Mouse (Mus musculus): ENCODE data around the gene Cel. TPM values are rescaled to one million over a fixed set of nuclear protein-coding genes. Genes with fewer than 3 reads are reported as not detected.
A peak's percentile ranks its signal among the peaks of the same experiment; 100 is the strongest.

Gene Cel
- polyA plus RNA-seq, 1 experiment: not detected

- Histone ChIP-seq H3K36me3 (replicated peaks; ENCODE audit: low read length) (no peaks in the 10 kb centered on the region), H3K4me1 (peaks cover 86% of the 10 kb centered on the region)
- TF ChIP-seq GATA1 (IDR thresholded peaks at IDR 0.05; ENCODE audit: borderline replicate concordance, low read length) (no peak), FLI1 (IDR thresholded peaks at IDR 0.05; ENCODE audit: low read length) (no peak)
These were observed 38.8 kb downstream of the Cel start for GRCm38 (mm10) chr2:28524406-28524805.

GRCm38 (mm10) chr2:28523643-28524117 lies 39.5 kb downstream of the Cel start:
- Histone ChIP-seq H3K9me3 (no peaks in the 10 kb centered on the region), H3K36me3 (replicated peaks; ENCODE audit: low read length) (no peaks in the 10 kb centered on the region), H3K27me3 (replicated peaks) (peaks cover 27% of the 10 kb centered on the region), H3K4me1 (peaks cover 81% of the 10 kb centered on the region), H3K4me3 (replicated peaks) (peak overlapping the region; percentile 83)
- no peak for TF ChIP-seq FLI1 (IDR thresholded peaks at IDR 0.05; ENCODE audit: low read length)
- TF ChIP-seq GATA1 (IDR thresholded peaks at IDR 0.05; ENCODE audit: borderline replicate concordance, low read length): no peak

More at GRCm38 (mm10) chr2:28524406-28524805, 38.8 kb downstream of the Cel start:
- Histone ChIP-seq H3K4me3 (replicated peaks) (peak overlapping the region; percentile 68), H3K9me3 (no peaks in the 10 kb centered on the region), H3K27me3 (replicated peaks) (peaks cover 24% of the 10 kb centered on the region)

- Histone ChIP-seq H3K27me3 (replicated peaks) (peaks cover 22% of the 10 kb centered on the region), H3K36me3 (replicated peaks; ENCODE audit: low read length) (no peaks in the 10 kb centered on the region), H3K9me3 (no peaks in the 10 kb centered on the region), H3K4me1 (peaks cover 78% of the 10 kb centered on the region), H3K4me3 (replicated peaks) (no peak overlapping the region)
- no peak for TF ChIP-seq GATA1 (IDR thresholded peaks at IDR 0.05; ENCODE audit: borderline replicate concordance, low read length)
- no peak for TF ChIP-seq FLI1 (IDR thresholded peaks at IDR 0.05; ENCODE audit: low read length)
These were observed 41.0 kb downstream of the Cel start for GRCm38 (mm10) chr2:28522166-28522565.

GRCm38 (mm10) chr2:28521571-28522151 lies 41.5 kb downstream of the Cel start:
- Histone ChIP-seq H3K4me1 (peaks cover 78% of the 10 kb centered on the region), H3K9me3 (no peaks in the 10 kb centered on the region), H3K36me3 (replicated peaks; ENCODE audit: low read length) (no peaks in the 10 kb centered on the region), H3K4me3 (replicated peaks) (no peak overlapping the region), H3K27me3 (replicated peaks) (peaks cover 24% of the 10 kb centered on the region)
- no peak for TF ChIP-seq FLI1 (IDR thresholded peaks at IDR 0.05; ENCODE audit: low read length)
- TF ChIP-seq GATA1 (IDR thresholded peaks at IDR 0.05; ENCODE audit: borderline replicate concordance, low read length): no peak

- no peak overlapping the region for H3K4me3 ChIP-seq (replicated peaks)
- H3K36me3 ChIP-seq (replicated peaks; ENCODE audit: low read length): no peaks in the 10 kb centered on the region
- H3K4me1 ChIP-seq: peaks cover 72% of the 10 kb centered on the region
- H3K27me3 ChIP-seq (replicated peaks): peaks cover 33% of the 10 kb centered on the region
- TF ChIP-seq FLI1 (IDR thresholded peaks at IDR 0.05; ENCODE audit: low read length): no peak
- no peak for TF ChIP-seq GATA1 (IDR thresholded peaks at IDR 0.05; ENCODE audit: borderline replicate concordance, low read length)
- no peaks in the 10 kb centered on the region for H3K9me3 ChIP-seq
These were observed 42.6 kb downstream of the Cel start for GRCm38 (mm10) chr2:28520581-28520980.

- Histone ChIP-seq H3K36me3 (replicated peaks; ENCODE audit: low read length) (no peaks in the 10 kb centered on the region), H3K4me3 (replicated peaks) (no peak overlapping the region), H3K4me1 (peaks cover 64% of the 10 kb centered on the region), H3K9me3 (no peaks in the 10 kb centered on the region), H3K27me3 (replicated peaks) (peaks cover 50% of the 10 kb centered on the region)
- TF ChIP-seq FLI1 (IDR thresholded peaks at IDR 0.05; ENCODE audit: low read length) (no peak), GATA1 (IDR thresholded peaks at IDR 0.05; ENCODE audit: borderline replicate concordance, low read length) (no peak)
These were observed 45.0 kb downstream of the Cel start for GRCm38 (mm10) chr2:28518231-28518630.

GRCm38 (mm10) chr2:28517206-28517909 lies 45.8 kb downstream of the Cel start:
- TF ChIP-seq FLI1 (IDR thresholded peaks at IDR 0.05; ENCODE audit: low read length): no peak
- no peak for TF ChIP-seq GATA1 (IDR thresholded peaks at IDR 0.05; ENCODE audit: borderline replicate concordance, low read length)

GRCm38 (mm10) chr2:28514489-28514888 lies 48.7 kb downstream of the Cel start:
- H3K4me1 ChIP-seq: peaks cover 47% of the 10 kb centered on the region
- H3K4me3 ChIP-seq (replicated peaks): peak overlapping the region; percentile 92
- H3K9me3 ChIP-seq: no peaks in the 10 kb centered on the region
- H3K36me3 ChIP-seq (replicated peaks; ENCODE audit: low read length): no peaks in the 10 kb centered on the region
- peaks cover 71% of the 10 kb centered on the region for H3K27me3 ChIP-seq (replicated peaks)
- TF ChIP-seq FLI1 (IDR thresholded peaks at IDR 0.05; ENCODE audit: low read length): no peak
- no peak for TF ChIP-seq GATA1 (IDR thresholded peaks at IDR 0.05; ENCODE audit: borderline replicate concordance, low read length)

More at GRCm38 (mm10) chr2:28517206-28517909, 45.8 kb downstream of the Cel start:
- H3K4me3 ChIP-seq (replicated peaks): peak overlapping the region; percentile 38
- peaks cover 59% of the 10 kb centered on the region for H3K27me3 ChIP-seq (replicated peaks)
- no peaks in the 10 kb centered on the region for H3K36me3 ChIP-seq (replicated peaks; ENCODE audit: low read length)
- H3K4me1 ChIP-seq: peaks cover 64% of the 10 kb centered on the region
- no peaks in the 10 kb centered on the region for H3K9me3 ChIP-seq

GRCm38 (mm10) chr2:28513431-28514370 lies 49.5 kb downstream of the Cel start:
- H3K4me3 ChIP-seq (replicated peaks): peak overlapping the region; percentile 92
- no peaks in the 10 kb centered on the region for H3K36me3 ChIP-seq (replicated peaks; ENCODE audit: low read length)
- no peaks in the 10 kb centered on the region for H3K9me3 ChIP-seq
- H3K4me1 ChIP-seq: peaks cover 47% of the 10 kb centered on the region
- TF ChIP-seq GATA1 (IDR thresholded peaks at IDR 0.05; ENCODE audit: borderline replicate concordance, low read length): no peak
- no peak for TF ChIP-seq FLI1 (IDR thresholded peaks at IDR 0.05; ENCODE audit: low read length)
- peaks cover 68% of the 10 kb centered on the region for H3K27me3 ChIP-seq (replicated peaks)

All from megakaryocyte, embryonic 14.5 days (primary cell).